Mouse (Mus musculus): Measurements from ENCODE around the gene Ppp1r14c. TPM values are rescaled to one million over a fixed set of nuclear protein-coding genes. Genes with fewer than 3 reads are reported as not detected.

Gene Ppp1r14c
- polyA plus RNA-seq, 1 experiment: 5.0 TPM

DNA sequence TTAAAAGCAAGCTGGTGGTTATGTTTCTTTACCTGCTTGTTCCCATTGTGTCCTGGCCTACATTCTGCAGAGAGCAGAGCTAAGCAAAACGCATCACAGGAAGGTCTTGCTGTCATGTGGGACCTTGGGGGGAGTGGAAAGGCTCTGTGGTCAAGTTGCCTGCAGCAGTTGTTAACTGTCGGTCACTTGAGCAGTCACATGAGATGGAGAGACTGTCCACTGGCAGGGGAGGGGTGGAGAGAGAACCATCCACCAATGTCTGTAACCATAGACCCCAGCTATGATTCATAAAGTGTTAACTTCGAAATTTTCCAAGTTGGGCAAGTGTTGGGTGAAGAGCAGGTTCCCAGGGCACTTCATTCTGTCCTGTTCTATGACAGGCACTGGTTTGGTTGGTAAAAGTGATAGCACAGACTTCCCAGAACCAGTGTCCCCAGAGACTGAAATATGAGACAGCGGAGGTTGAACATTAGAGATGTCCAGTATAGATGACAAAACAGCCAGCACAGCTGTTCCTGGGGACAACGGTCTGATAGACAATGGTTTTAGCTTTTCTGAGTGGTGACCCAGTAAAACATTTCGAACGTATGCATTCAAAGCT lies 29.0 kb upstream of the Ppp1r14c start:
- Histone ChIP-seq H3K79me2 (ENCODE audit: control insufficient read depth, insufficient read depth) (no peaks in the 10 kb centered on the region), H3K36me3 (ENCODE audit: control insufficient read depth, insufficient read depth) (no peaks in the 10 kb centered on the region), H3K4me3 (no peak overlapping the region), H3K4me2 (ENCODE audit: low read depth) (peak overlapping the region; percentile 69), H3K27me3 (ENCODE audit: control insufficient read depth, insufficient read depth, insufficient read length) (no peaks in the 10 kb centered on the region), H3ac (ENCODE audit: control insufficient read depth, insufficient read length) (no peak overlapping the region)
- TF ChIP-seq MYOG (IDR thresholded peaks at IDR 0.05; ENCODE audit: control insufficient read depth in 1 of 3, insufficient read depth in 1 of 3, insufficient read length in 2 of 3, low read depth in 2 of 3): peak in 2 of 3 experiments; percentile 44 to 73
- TF ChIP-seq SRF (IDR thresholded peaks at IDR 0.05; ENCODE audit: control insufficient read depth, insufficient read length, low read depth): no peak
- TF ChIP-seq REST (IDR thresholded peaks at IDR 0.05; ENCODE audit: insufficient read depth, insufficient read length): no peak
- no peak for TF ChIP-seq MAX (IDR thresholded peaks at IDR 0.05; ENCODE audit: low read depth)
- TF ChIP-seq MYOD1 (IDR thresholded peaks at IDR 0.05; ENCODE audit: control insufficient read depth in 1 of 3, insufficient read length in 2 of 3, low read depth in 2 of 3): peak; percentile 55 to 89 (median 81)
- no peak for TF ChIP-seq E2F4 (IDR thresholded peaks at IDR 0.05; ENCODE audit: insufficient read depth)
- no peak for TF ChIP-seq CEBPB (IDR thresholded peaks at IDR 0.05; ENCODE audit: insufficient read depth, poor library complexity, severe bottlenecking)
- TF ChIP-seq USF1 (IDR thresholded peaks at IDR 0.05; ENCODE audit: low read depth): peak; percentile 61

DNA sequence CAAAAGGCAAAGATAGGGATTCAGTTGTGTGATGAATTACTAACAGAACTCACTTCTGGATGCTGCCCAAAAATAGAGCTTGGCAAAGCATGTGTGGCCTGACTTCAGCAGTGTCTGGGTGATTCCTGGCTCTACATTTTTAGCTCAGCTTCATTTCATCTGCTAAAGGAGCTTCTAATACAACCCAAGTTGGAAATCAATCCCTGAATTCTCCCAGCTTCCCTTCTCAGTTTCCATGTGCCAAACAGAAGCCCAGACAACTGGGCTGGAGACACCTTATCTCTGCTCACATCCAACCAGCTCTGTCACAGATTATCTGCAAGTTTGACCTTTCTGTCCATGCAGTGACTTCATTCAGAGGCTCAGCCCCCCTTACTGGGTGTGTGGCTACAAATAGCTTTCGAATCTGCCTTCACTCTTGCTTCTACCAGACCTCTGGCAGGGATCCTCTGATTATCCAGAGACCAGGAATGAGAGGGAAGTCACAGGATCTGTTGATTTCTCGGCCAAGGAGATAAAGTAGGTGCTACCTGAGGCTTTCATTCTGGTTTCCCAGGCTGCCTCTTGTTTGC lies 28.4 kb upstream of the Ppp1r14c start:
- TF ChIP-seq MYOG (IDR thresholded peaks at IDR 0.05; ENCODE audit: control insufficient read depth in 1 of 3, insufficient read depth in 1 of 3, insufficient read length in 2 of 3, low read depth in 2 of 3): no peak
- TF ChIP-seq USF1 (IDR thresholded peaks at IDR 0.05; ENCODE audit: low read depth): no peak
- no peak for TF ChIP-seq POLR2A (IDR thresholded peaks at IDR 0.05; ENCODE audit: insufficient read length, low read depth)
- no peak for TF ChIP-seq SRF (IDR thresholded peaks at IDR 0.05; ENCODE audit: control insufficient read depth, insufficient read length, low read depth)
- TF ChIP-seq MYOD1 (IDR thresholded peaks at IDR 0.05; ENCODE audit: control insufficient read depth in 1 of 3, insufficient read length in 2 of 3, low read depth in 2 of 3): no peak
- TF ChIP-seq MAX (IDR thresholded peaks at IDR 0.05; ENCODE audit: low read depth): no peak
- no peak for TF ChIP-seq E2F4 (IDR thresholded peaks at IDR 0.05; ENCODE audit: insufficient read depth)
- no peak for TF ChIP-seq POLR2AphosphoS2 (IDR thresholded peaks at IDR 0.05; ENCODE audit: insufficient read length, low read depth)
- TF ChIP-seq TCF3 (IDR thresholded peaks at IDR 0.05; ENCODE audit: insufficient read length, low read depth): no peak
- TF ChIP-seq TCF12 (IDR thresholded peaks at IDR 0.05; ENCODE audit: insufficient read depth, poor library complexity, severe bottlenecking): no peak
- TF ChIP-seq CEBPB (IDR thresholded peaks at IDR 0.05; ENCODE audit: insufficient read depth, poor library complexity, severe bottlenecking): no peak
- no peak for TF ChIP-seq REST (IDR thresholded peaks at IDR 0.05; ENCODE audit: insufficient read depth, insufficient read length)
- no peaks in the 10 kb centered on the region for H3K36me3 ChIP-seq (ENCODE audit: control insufficient read depth, insufficient read depth)
- H3K27me3 ChIP-seq (ENCODE audit: control insufficient read depth, insufficient read depth, insufficient read length): no peaks in the 10 kb centered on the region
- H3ac ChIP-seq (ENCODE audit: control insufficient read depth, insufficient read length): no peak overlapping the region
- H3K4me3 ChIP-seq: no peak overlapping the region
- H3K4me2 ChIP-seq (ENCODE audit: low read depth): peak overlapping the region; percentile 69
- no peaks in the 10 kb centered on the region for H3K79me2 ChIP-seq (ENCODE audit: control insufficient read depth, insufficient read depth)

DNA sequence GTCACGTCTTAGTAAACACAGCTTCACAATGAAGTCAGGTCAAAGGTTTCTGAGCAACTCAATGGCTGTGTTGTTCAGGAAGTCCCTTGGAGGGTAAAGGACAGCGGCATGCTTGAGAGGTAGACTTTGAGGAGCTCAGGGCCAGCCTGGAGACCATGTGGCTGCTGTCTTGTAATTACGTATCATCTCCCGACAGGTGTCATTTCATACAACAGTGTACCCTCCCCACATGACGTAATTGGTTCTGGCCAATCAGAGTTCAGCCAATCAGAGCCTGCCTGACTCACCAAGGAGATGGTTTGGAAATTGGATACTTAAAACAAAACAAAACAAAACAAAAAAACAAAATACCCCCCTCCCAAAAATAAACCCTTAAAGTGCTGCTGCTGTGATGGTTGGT lies 20.2 kb upstream of the Ppp1r14c start:
- TF ChIP-seq TCF3 (IDR thresholded peaks at IDR 0.05; ENCODE audit: insufficient read length, low read depth): no peak
- no peak for TF ChIP-seq MYOD1 (IDR thresholded peaks at IDR 0.05; ENCODE audit: control insufficient read depth in 1 of 3, insufficient read length in 2 of 3, low read depth in 2 of 3)
- TF ChIP-seq USF1 (IDR thresholded peaks at IDR 0.05; ENCODE audit: low read depth): no peak
- TF ChIP-seq REST (IDR thresholded peaks at IDR 0.05; ENCODE audit: insufficient read depth, insufficient read length): no peak
- TF ChIP-seq TCF12 (IDR thresholded peaks at IDR 0.05; ENCODE audit: insufficient read depth, poor library complexity, severe bottlenecking): no peak
- no peak for TF ChIP-seq POLR2A (IDR thresholded peaks at IDR 0.05; ENCODE audit: insufficient read length, low read depth)
- TF ChIP-seq E2F4 (IDR thresholded peaks at IDR 0.05; ENCODE audit: insufficient read depth): no peak
- Histone ChIP-seq H3K79me2 (ENCODE audit: control insufficient read depth, insufficient read depth) (no peaks in the 10 kb centered on the region), H3ac (ENCODE audit: control insufficient read depth, insufficient read length) (no peak overlapping the region), H3K36me3 (ENCODE audit: control insufficient read depth, insufficient read depth) (no peaks in the 10 kb centered on the region), H3K4me2 (ENCODE audit: low read depth) (no peak overlapping the region), H3K27me3 (ENCODE audit: control insufficient read depth, insufficient read depth, insufficient read length) (no peaks in the 10 kb centered on the region), H3K4me3 (no peak overlapping the region)

DNA sequence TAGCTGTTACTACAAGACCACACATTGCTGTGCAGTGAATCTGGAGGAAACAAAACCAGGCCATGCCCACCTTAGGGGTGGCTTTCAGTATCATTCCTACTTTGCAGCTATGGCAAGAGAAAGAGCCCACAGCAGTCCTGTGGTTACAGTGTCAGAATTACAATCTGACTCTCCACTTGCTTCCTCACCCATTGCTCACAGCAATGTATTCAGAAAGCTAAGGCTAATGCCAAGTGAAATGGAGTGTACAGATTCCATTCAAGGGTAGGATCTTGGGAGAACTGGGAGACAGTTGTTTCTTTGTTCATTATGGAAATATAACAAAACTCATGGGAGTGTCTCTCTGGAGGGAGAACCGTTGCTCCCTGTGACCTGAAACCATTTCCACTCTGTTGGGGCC lies 6.3 kb upstream of the Ppp1r14c start:
- Histone ChIP-seq H3ac (ENCODE audit: control insufficient read depth, insufficient read length) (no peak overlapping the region), H3K4me3 (no peak overlapping the region), H3K4me2 (ENCODE audit: low read depth) (no peak overlapping the region), H3K27me3 (ENCODE audit: control insufficient read depth, insufficient read depth, insufficient read length) (peaks cover 4% of the 10 kb centered on the region), H3K36me3 (ENCODE audit: control insufficient read depth, insufficient read depth) (no peaks in the 10 kb centered on the region), H3K79me2 (ENCODE audit: control insufficient read depth, insufficient read depth) (no peaks in the 10 kb centered on the region)
- no peak for TF ChIP-seq MYOG (IDR thresholded peaks at IDR 0.05; ENCODE audit: control insufficient read depth in 1 of 3, insufficient read depth in 1 of 3, insufficient read length in 2 of 3, low read depth in 2 of 3)
- TF ChIP-seq TCF12 (IDR thresholded peaks at IDR 0.05; ENCODE audit: insufficient read depth, poor library complexity, severe bottlenecking): no peak
- TF ChIP-seq SRF (IDR thresholded peaks at IDR 0.05; ENCODE audit: control insufficient read depth, insufficient read length, low read depth): no peak
- no peak for TF ChIP-seq CEBPB (IDR thresholded peaks at IDR 0.05; ENCODE audit: insufficient read depth, poor library complexity, severe bottlenecking)
- TF ChIP-seq E2F4 (IDR thresholded peaks at IDR 0.05; ENCODE audit: insufficient read depth): no peak
- TF ChIP-seq REST (IDR thresholded peaks at IDR 0.05; ENCODE audit: insufficient read depth, insufficient read length): no peak
- TF ChIP-seq TCF3 (IDR thresholded peaks at IDR 0.05; ENCODE audit: insufficient read length, low read depth): no peak
- no peak for TF ChIP-seq POLR2AphosphoS2 (IDR thresholded peaks at IDR 0.05; ENCODE audit: insufficient read length, low read depth)
- TF ChIP-seq MYOD1 (IDR thresholded peaks at IDR 0.05; ENCODE audit: control insufficient read depth in 1 of 3, insufficient read length in 2 of 3, low read depth in 2 of 3): no peak
- no peak for TF ChIP-seq MAX (IDR thresholded peaks at IDR 0.05; ENCODE audit: low read depth)
- TF ChIP-seq USF1 (IDR thresholded peaks at IDR 0.05; ENCODE audit: low read depth): no peak
- TF ChIP-seq POLR2A (IDR thresholded peaks at IDR 0.05; ENCODE audit: insufficient read length, low read depth): no peak

Measured in myocyte (in vitro differentiated cells).